Mouse (Mus musculus) B cell, adult (primary cell): Measurements from ENCODE around the gene Crisp4. TPM values are rescaled to one million over a fixed set of nuclear protein-coding genes. Genes with fewer than 3 reads are reported as not detected.

ENCODE experiments used
- total RNA-seq: library from RNA; stranded (reverse); gene quantifications from 4 replicates; pipeline ENCODE4 v1.2.4, GENCODE M21; 2023; ENCODE audit not compliant: inconsistent age

Gene Crisp4
- total RNA-seq, result not detected in 4 replicates

GRCm38 (mm10) chr1:18145802-18146201 lies at the start of gene Crisp4:
Crisp4 (minus strand) TSS chr1:18145902.

Other genes starting within 250 kb of the Crisp4 start
- gene Defb18, start 91.5 kb upstream of the Crisp4 start, total RNA-seq, result not detected in 4 replicates
- gene Defb41, start 119.2 kb upstream of the Crisp4 start, total RNA-seq, result not detected in 4 replicates